In genomic region chr11:22628497-22628896, GRCm38 (mm10) we compare ENCODE assay signal across 16 mouse cellular contexts.
DNase-seq lines count a peak whose midpoint lies in the region; ATAC-seq and TF ChIP-seq lines count a peak whose summit lies in the region.
"Had no signal": no experiment of that assay in that cellular context is flagged by ENCODE, and none has a peak within 500 bp of the region (broad histone marks: within the 10 kb centered on the region; RNA-seq: fewer than 3 reads in every experiment).

No protein-coding gene starts in this region.

- 61% methylated on average over 5 of the region's 5 CpGs for WGBS in kidney, postnatal 0 days
- 68% methylated on average over 5 of the region's 5 CpGs for whole genome bisulfite sequencing in intestine, postnatal 0 days

- peaks cover 15% of the 10 kb centered on the region; the same call in 1 of the 2 replicates for H3K4me1 ChIP-seq in kidney, postnatal 0 days (replicated peaks; ENCODE audit: insufficient read depth, low read length)
- peaks cover 67% of the 10 kb centered on the region for H3K4me1 ChIP-seq in E14TG2a.4 (replicated peaks; ENCODE audit: low read depth, low read length)
- H3K4me1 ChIP-seq in intestine, postnatal 0 days (replicated peaks; ENCODE audit: control insufficient read depth, insufficient read depth, low read length): 0 out of 2 replicates have a peak, but pooled peaks cover 10% of the 10 kb centered on the region

- no peak overlapping the region for H3K9ac ChIP-seq in kidney, postnatal 0 days (ENCODE audit: low read depth, low read length)
- no peak overlapping the region for H3K9ac ChIP-seq in intestine, postnatal 0 days (ENCODE audit: low read depth, low read length)
- H3K9ac ChIP-seq: forebrain, embryonic 15.5 days; hindbrain, embryonic 13.5 days; liver, embryonic 14.5 days had no signal

- no peaks in the 10 kb centered on the region for H3K36me3 ChIP-seq in kidney, postnatal 0 days (ENCODE audit: insufficient read depth, low read length)
- no peaks in the 10 kb centered on the region for H3K36me3 ChIP-seq in E14TG2a.4 (ENCODE audit: insufficient read depth, low read length)
- no peaks in the 10 kb centered on the region for H3K36me3 ChIP-seq in intestine, postnatal 0 days (ENCODE audit: control insufficient read depth, insufficient read depth)
- H3K36me3 ChIP-seq: forebrain, embryonic 15.5 days; hindbrain, embryonic 13.5 days had no signal

- H3K4me3 ChIP-seq in gastrocnemius, adult 2 months: no peak overlapping the region
- H3K4me3 ChIP-seq in kidney, postnatal 0 days (replicated peaks; ENCODE audit: low read depth, low read length): no peak overlapping the region
- H3K4me3 ChIP-seq in E14TG2a.4 (replicated peaks; ENCODE audit: low read length): peak overlapping the region; percentile 45
- H3K4me3 ChIP-seq in intestine, postnatal 0 days (ENCODE audit: low read depth, low read length): no peak overlapping the region
- H3K4me3 ChIP-seq: forebrain, embryonic 15.5 days; hindbrain, embryonic 13.5 days; layer of hippocampus, adult 2 months had no signal

- H3K27ac ChIP-seq in gastrocnemius, adult 2 months: peak overlapping the region; percentile 86
- peak overlapping the region; percentile 86 for H3K27ac ChIP-seq in kidney, postnatal 0 days
- peak overlapping the region; percentile 46; the same call in 1 of the 2 replicates for H3K27ac ChIP-seq in intestine, postnatal 0 days (ENCODE audit: low read depth, low read length)
- H3K27ac ChIP-seq: forebrain, embryonic 15.5 days; hindbrain, embryonic 13.5 days; layer of hippocampus, adult 2 months; liver, embryonic 14.5 days had no signal

- H3K9me3 ChIP-seq in kidney, postnatal 0 days (replicated peaks; ENCODE audit: low read length): no peaks in the 10 kb centered on the region
- H3K9me3 ChIP-seq in E14TG2a.4 (ENCODE audit: low read length): no peaks in the 10 kb centered on the region
- H3K9me3 ChIP-seq in intestine, postnatal 0 days (ENCODE audit: control insufficient read depth): no peaks in the 10 kb centered on the region
- H3K9me3 ChIP-seq: forebrain, embryonic 15.5 days; hindbrain, embryonic 13.5 days had no signal

- no peak for DNase-seq in gastrocnemius, adult 2 months
- no peak for DNase-seq in gastrocnemius, postnatal 10 days
- DNase-seq in kidney, postnatal 0 days (ENCODE audit: low spot score): peak; percentile 71
- DNase-seq in kidney, adult 11 months: no peak
- no peak for DNase-seq in urinary bladder, postnatal 10 days (ENCODE audit: low spot score)
- DNase-seq in layer of hippocampus, adult 8-10 months (ENCODE audit: low spot score in 2 of 2): no peak
- DNase-seq: adrenal gland, postnatal 25 days; cerebellum, postnatal 36 days; right cerebral cortex, postnatal 25 days had no signal

- H3K27me3 ChIP-seq in kidney, postnatal 0 days (ENCODE audit: insufficient read depth, low read length): no peaks in the 10 kb centered on the region
- no peaks in the 10 kb centered on the region for H3K27me3 ChIP-seq in E14TG2a.4 (ENCODE audit: insufficient read depth, low read length)
- no peaks in the 10 kb centered on the region for H3K27me3 ChIP-seq in intestine, postnatal 0 days (replicated peaks; ENCODE audit: control insufficient read depth, insufficient read depth, low read length)
- H3K27me3 ChIP-seq: forebrain, embryonic 15.5 days; hindbrain, embryonic 13.5 days had no signal

- intact Hi-C loops in gastrocnemius, adult 2 months (cut with DNase I): no loop called here

- no peak for TF ChIP-seq CTCF in gastrocnemius, adult 2 months (IDR thresholded peaks at IDR 0.05)
- TF ChIP-seq CTCF in kidney, postnatal 0 days (IDR thresholded peaks at IDR 0.05; ENCODE audit: low read depth): no peak
- TF ChIP-seq CTCF in E14TG2a.4 (conservative IDR thresholded peaks at IDR 0.05; ENCODE audit: low read length): no peak
- no peak for TF ChIP-seq CTCF in intestine, postnatal 0 days (IDR thresholded peaks at IDR 0.05; ENCODE audit: low read depth)

- no peak for ATAC-seq in kidney, postnatal 0 days (replicated peaks; ENCODE audit: low FRiP score, low read depth)
- ATAC-seq in intestine, postnatal 0 days: no peak
- ATAC-seq: forebrain, embryonic 15.5 days had no signal

- no peak overlapping the region for H3K4me2 ChIP-seq in kidney, postnatal 0 days (ENCODE audit: low read length)
- no peak overlapping the region for H3K4me2 ChIP-seq in intestine, postnatal 0 days (replicated peaks; ENCODE audit: low read depth)
- H3K4me2 ChIP-seq: forebrain, embryonic 15.5 days; hindbrain, embryonic 13.5 days; midbrain, embryonic 11.5 days had no signal
